Mouse (Mus musculus) heart, postnatal 4 days (tissue): ENCODE results near the gene Aplp1. TPM values are rescaled to one million over a fixed set of nuclear protein-coding genes. Genes with fewer than 3 reads are reported as not detected.

Experiments
- DNase-seq: peaks from one replicate; pipeline ENCODE4 v3.0.0; 2021
- total RNA-seq, 2 experiments: library from RNA; stranded (reverse); gene quantifications; 2 replicates each; pipeline ENCODE4 v1.2.3; 2021

Aplp1 gene
- total RNA-seq, 2 experiments from 2014 or later, result 6.0 to 7.4 TPM

DNA sequence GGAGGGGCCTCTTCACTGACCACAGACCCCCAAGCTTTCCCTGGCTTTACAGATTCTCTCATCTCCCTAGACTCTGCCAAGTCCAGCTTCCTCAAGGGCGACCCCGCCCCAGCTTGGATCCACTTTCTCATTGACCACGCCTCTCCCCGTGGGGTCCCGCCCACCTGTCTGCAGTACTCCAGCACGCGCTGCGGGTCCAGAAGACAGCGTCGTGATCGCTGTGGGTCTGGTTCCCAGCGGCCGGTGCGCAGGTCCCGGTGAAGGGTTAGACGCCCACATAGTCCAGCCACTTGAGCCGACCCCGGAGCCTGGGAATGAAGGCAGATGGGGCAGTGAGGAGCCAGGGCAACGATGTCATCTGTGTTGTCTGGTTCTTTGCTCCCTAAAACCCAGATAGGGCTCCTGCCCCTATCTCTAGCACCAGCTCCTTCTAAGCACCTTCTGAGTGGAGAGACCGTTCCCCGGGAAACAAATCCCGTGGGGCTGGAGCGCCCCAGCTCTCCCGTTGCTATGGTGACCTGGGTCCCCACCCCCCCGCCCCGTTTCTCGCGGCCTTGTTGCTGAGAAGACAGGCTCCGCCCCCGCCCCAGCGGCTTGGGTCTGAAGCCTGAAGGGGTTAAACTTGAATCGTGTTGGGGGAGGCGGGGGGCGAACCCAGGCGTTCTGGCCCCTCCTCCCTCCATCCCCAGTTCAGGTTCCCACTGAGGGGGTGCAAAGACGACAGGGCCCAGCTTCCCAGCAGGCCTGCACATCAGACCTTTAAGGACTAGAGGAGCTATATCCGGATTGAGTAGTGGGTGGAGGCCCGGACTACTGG lies 973 bp downstream of the Aplp1 start:
- DNase-seq, result peak; percentile 32

GRCm38 (mm10) chr7:30443696-30444095 lies 1.6 kb downstream of the Aplp1 start:
- DNase-seq, result no peak

DNA sequence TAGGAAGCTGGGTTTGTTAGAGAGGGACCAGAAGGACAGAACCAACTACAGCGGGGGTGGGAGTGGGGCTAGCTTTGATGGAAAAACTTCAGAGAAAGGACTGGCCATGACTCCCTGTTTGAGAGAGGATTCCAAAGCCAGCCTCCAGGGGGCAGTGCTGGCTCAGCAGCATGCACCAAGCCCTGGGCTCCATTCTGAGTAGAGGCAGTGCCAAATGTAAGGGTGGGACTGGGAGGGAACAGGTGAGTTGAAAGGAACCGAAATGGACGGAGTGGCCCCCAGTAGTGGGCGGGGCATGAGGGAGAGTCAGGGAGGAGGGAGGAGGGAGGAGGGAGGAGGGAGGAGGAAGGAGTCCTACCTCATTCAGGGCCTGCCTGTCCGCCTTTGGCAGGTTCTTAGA lies 4.6 kb downstream of the Aplp1 start:
- peak; percentile 56 for DNase-seq

DNA sequence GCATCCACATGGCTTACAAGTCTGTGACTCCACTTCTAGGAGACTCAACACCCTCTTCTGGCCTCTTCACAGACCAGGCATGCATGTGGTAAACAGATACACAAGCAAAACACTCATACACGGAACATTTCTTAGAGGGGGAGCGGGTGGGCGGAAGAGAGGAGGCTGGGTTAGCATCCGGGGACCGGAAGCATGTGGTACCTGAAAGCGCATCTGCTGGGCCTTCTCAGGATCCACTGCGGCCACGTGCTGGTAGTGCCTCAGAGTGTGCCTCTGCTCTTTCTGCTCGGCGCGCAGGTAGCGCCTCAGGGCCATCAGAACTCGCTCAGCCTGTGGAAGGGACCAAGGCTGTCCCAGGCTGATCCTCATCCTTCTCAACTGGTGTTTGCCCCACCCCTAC lies 5.6 kb downstream of the Aplp1 start:
- DNase-seq, result no peak

DNA sequence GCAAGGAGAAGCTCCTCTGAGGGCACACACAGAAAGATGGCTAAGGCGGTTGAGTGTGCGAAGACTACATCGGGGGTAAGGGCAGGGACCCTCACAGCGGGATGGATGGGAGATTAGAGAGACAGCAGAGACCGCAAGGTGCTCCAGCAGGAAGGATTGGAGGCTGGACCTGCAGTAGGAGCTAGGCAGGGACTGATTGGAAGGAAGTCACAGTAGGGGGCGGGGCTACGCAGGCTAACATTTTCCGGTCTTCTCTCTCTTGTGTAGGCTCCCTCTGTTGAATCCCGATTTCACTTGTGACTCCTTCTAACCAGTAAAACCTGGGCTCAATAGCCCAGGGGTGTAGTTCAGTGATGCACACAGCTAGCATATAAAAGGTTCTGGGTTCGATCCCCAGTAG lies 8.5 kb downstream of the Aplp1 start:
- no peak for DNase-seq

DNA sequence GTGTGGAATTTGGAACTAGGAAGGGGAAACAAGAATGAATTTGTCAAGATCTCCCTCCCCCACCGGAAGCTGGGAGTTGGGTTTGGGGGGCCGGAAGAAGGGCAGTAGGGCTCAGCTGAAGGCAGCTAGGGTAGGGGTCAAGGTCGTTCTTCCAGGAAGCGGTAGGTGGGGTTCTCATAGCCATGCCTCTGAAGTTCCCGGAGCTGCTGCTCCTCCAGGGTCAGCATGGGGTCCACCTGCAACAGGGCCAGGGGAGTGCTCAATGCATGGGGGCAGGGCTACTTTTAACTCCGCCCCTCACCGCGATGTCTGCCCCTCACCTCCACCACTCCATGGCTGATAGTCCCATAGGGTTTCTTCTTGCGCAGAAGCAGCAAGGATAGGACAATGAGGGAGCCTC lies 10.2 kb downstream of the Aplp1 start:
- DNase-seq, result no peak

DNA sequence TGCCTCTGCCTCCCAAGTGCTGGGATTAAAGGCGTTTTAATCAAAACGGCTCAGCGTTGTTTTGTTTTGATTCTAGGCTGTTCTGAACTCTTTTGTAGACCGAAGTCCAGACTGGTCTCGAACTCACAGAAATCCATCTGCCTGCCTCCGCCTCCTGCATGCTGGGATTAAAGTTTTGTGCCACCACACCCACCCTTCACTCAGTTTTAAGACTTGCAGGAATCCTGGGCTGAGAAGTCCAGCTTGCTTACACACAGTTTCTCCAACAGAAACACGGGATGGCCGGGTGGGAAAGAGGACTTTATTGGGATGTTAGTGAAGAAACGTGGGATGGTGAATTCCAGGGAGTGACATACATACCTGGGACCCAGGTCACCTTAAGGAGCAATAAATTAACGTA lies 10.6 kb downstream of the Aplp1 start:
- no peak for DNase-seq

DNA sequence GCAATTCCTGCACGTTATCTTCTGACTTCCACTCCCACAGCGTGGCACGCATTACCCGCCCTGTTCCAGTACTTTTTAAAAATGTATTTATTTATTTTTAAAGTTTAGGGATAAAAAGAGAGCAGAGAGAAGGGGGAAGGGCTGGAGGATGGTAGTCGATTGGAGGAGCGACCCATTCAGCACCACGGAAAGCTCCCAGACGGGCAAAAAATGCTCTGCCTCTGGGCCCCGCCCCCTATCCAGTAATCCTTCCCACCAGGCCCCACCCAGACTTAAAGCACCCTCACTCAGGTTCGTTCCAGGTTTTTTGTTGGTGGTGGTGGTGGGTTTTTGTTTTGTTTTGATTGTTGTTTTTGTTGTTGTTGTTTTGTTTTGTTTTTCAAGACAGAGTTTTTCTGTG lies 11.1 kb downstream of the Aplp1 start:
- DNase-seq, result peak; percentile 78

GRCm38 (mm10) chr7:30431793-30432192 lies 13.5 kb downstream of the Aplp1 start:
- peak; percentile 69 for DNase-seq

DNA sequence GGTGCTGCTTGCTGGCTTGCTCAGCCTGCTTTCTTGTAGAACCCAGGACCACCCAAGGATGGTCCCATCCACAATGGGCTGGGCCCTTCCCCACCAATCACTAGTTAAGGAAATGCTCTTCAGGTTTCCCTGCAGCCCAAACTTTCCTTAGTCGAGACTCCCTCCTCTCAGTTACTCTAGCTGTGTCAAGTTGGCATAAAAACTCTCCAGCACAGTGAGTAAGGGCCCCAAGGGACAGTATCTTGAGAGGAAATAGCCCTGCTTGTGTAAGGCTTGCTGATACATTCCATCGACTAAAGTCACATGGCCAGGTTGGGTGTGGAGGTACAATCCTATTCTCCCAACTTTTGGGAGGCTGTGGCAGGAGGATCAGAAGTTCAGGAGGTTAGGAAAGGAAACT lies 15.1 kb downstream of the Aplp1 start:
- DNase-seq, result no peak

DNA sequence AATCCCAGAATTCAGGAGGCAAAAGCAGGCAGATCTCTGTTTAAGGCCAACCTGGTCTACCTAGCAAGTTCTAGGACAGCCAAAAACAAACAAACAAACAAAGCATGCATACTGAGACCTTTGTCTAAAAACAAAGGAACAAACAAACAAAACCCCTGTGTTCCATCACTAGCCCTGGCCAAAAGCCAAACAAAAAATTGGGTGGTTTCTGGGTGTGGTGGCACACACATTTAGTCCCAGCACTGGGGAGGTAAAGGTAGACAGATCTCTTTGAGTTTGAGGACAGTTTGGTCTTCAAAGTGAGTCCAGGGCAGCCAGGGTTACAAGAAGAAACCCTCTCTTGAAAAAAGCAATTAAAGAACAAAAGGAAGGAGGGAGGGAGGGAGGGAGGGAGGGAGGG lies 16.0 kb downstream of the Aplp1 start:
- DNase-seq, result no peak

GRCm38 (mm10) chr7:30423071-30423641 lies 22.2 kb downstream of the Aplp1 start:
- DNase-seq, result no peak

DNA sequence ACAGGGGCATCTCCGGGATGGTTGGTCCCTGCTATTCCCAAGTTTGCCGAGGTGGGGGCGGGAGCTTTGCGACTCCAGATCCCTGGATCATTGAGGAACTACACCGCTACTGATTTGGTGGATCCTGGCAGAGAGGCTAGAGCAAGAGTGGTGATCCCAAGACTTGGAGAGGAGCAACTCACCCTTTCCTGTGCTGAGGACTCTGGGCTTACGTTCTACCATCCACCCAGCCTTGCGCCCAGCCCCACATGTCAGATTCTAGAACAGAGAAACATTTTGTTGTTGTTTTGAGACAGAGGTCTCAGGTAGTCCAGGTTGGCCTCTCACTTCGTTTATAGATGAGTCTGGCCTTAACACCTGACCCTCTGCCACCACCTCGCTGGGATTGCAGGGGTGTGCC lies 22.8 kb downstream of the Aplp1 start:
- DNase-seq, result no peak

- DNase-seq, result peak; percentile 79
These were observed 23.4 kb downstream of the Aplp1 start for GRCm38 (mm10) chr7:30421890-30422435.

- peak; percentile 62 for DNase-seq
These were observed 24.0 kb downstream of the Aplp1 start, which contains the start of gene Nfkbid for GRCm38 (mm10) chr7:30421175-30421889. Gene Nfkbid (plus strand): TSS chr7:30421732.

GRCm38 (mm10) chr7:30420673-30421072 lies 24.7 kb downstream of the Aplp1 start:
- DNase-seq, result no peak

DNA sequence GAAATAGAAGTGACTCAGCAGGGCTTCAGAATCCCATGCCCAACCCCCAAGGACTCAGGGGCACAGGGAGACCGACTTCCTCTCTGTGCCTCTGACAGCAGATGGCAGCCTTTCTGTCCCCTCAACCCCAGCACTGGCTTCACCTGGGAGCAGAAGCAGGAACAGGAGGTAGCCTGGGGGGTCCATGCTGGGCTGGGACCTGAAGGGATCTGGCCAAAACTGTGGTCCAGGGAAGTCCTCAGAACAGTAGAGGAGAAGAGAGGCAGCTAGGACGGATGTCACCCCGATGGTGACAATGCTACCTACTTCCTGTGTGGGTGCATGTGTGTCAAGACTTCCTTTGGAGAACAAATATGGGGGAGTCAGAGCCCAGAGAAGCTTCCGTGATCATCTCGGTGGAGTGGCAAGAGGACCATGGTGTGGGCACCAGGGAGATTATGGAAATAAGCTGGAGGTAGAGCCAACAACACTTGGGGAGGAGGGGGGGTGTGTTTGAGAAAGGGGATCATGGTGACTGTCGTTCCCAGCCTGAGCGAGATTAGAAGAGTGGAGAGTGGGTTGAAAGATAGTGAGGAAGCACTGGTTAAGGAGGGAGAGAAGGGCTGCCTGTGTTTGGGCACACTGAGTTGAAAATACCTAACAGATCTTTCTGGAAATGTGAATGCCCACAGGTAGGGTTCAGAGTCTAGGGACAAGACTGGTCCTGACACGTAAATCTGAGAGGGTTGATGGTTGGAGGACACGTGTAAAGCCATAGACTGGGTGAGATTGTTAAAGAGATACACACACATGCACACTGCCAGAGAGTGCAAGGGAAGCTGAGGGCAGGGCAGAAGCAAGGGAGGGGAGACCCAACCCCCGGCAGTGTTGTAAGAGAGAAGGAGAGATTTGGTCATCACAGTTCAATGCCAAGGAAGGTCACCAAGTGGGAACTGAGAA lies 25.5 kb downstream of the Aplp1 start, which contains the start of gene Hcst:
Gene Hcst, minus strand, starts transcription at position 294 of the 939 bp plus-strand sequence.
- no peak for DNase-seq

DNA sequence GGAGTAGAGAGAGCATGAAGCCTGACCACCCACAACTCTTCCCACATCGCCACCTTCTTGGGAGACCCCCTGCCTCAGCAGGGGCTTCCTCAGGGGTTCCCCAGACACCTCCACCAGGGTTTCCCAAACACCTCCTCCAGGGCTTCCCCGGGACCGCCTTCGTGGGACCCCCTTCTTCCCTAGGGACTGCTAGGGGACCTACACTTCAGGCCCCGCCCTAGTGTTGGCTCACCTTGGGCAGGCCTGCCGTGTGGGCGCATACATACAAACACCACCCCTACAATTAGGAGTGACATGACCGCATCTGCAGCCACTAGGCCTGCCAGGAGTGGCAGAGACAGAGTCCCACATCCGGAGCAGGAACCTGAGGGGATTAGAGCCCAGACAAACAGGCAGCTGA lies 27.5 kb downstream of the Aplp1 start:
- DNase-seq, result no peak

DNA sequence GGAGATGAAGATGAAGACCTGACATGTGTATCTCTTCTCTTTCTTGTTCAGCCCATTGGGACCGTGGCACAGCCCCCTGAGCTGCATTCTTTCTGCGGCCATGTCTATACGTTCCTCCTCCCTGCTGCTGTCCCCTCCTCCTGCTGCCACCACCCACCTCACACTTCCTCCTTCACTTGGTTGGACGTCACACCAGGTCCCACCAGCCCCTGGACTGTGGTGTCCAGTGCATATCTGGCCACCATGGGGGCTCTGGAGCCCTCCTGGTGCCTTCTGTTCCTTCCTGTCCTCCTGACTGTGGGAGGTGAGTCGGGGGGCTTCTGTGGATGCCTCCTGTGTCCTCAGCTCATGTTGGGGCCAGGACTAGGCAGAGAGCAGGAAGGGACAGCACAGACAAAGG lies 31.7 kb downstream of the Aplp1 start, which contains the start of gene Tyrobp:
Gene Tyrobp, plus strand, starts transcription at position 165 of the 400 bp plus-strand sequence.
- no peak for DNase-seq

- no peak for DNase-seq
These were observed 32.6 kb downstream of the Aplp1 start for GRCm38 (mm10) chr7:30412735-30413147.

GRCm38 (mm10) chr7:30411023-30411422 lies 34.3 kb downstream of the Aplp1 start:
- no peak for DNase-seq

DNA sequence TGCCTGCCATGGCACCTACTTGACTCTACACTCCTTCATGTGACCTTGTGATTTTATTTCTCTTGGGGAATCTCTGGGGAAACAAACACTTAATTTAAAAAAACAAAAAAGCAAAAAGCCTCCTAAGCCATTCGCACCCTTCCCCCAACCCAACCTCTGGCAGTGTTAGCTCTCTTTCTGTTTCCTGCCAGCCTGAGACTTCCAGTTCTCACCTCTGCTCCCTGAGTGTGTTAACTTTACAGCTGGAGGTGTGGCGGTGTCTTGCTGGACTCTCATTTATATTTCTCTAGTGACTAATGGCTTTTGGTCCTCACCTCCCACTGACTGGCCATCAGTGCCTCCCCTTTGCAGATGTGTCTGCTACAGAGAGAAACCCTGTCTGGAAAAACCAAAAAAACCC lies 35.5 kb downstream of the Aplp1 start:
- DNase-seq, result no peak
